Mouse (Mus musculus): ENCODE measurements around the gene Gm7951. TPM values are rescaled to one million over a fixed set of nuclear protein-coding genes. Genes with fewer than 3 reads are reported as not detected.
"Not testable (repeated sequence)": the region's sequence is repeated elsewhere in the genome, so short reads cannot be mapped to it uniquely, and the experiment has no call there.

Gm7951 gene
- not detected in 2 replicates for polyA plus RNA-seq (2015; fragmentation: Nextera tagmentation; extraction: Ambion mirVana)

GRCm38 (mm10) chr14:42117269-42117668 lies at the start of gene Gm7951:
Gm7951 (minus strand) TSS chr14:42117369.
- H3K36me3 ChIP-seq; ATAC-seq (ENCODE audit: low FRiP score); H3K4me1 ChIP-seq; H3K27me3 ChIP-seq (replicated peaks); H3K4me3 ChIP-seq (replicated peaks); H3K4me2 ChIP-seq; H3K27ac ChIP-seq (replicated peaks); H3K9ac ChIP-seq (replicated peaks); H3K9me3 ChIP-seq (replicated peaks): not testable (repeated sequence)
- 67% methylated on average over 1 of the region's 2 CpGs for WGBS

GRCm38 (mm10) chr14:42162522-42162921 lies 45.4 kb upstream of the Gm7951 start, which contains the start of gene Gm17027:
Gm17027 (minus strand) TSS chr14:42162622.
- not testable (repeated sequence) for ATAC-seq (ENCODE audit: low FRiP score); H3K4me3 ChIP-seq (replicated peaks); H3K4me1 ChIP-seq; H3K9me3 ChIP-seq (replicated peaks); H3K27me3 ChIP-seq (replicated peaks); H3K4me2 ChIP-seq; H3K36me3 ChIP-seq; H3K27ac ChIP-seq (replicated peaks); H3K9ac ChIP-seq (replicated peaks)
- WGBS: 80% methylated on average over 1 of the region's 2 CpGs

- H3K9me3 ChIP-seq (replicated peaks); H3K4me2 ChIP-seq; H3K4me3 ChIP-seq (replicated peaks); H3K4me1 ChIP-seq; H3K27me3 ChIP-seq (replicated peaks); ATAC-seq (ENCODE audit: low FRiP score); H3K9ac ChIP-seq (replicated peaks); H3K27ac ChIP-seq (replicated peaks); H3K36me3 ChIP-seq: not testable (repeated sequence)
- WGBS: 78% methylated on average over 7 of the region's 8 CpGs
These were observed 17.4 kb upstream of the Gm7951 start for GRCm38 (mm10) chr14:42134571-42134970.

GRCm38 (mm10) chr14:42133806-42134205 lies 16.6 kb upstream of the Gm7951 start:
- not testable (repeated sequence) for H3K9ac ChIP-seq (replicated peaks); H3K4me2 ChIP-seq
- WGBS: 63% methylated on average over 10 of the region's 14 CpGs

More at GRCm38 (mm10) chr14:42133806-42134205, 16.6 kb upstream of the Gm7951 start:
- H3K36me3 ChIP-seq; H3K4me1 ChIP-seq; H3K27me3 ChIP-seq (replicated peaks); ATAC-seq (ENCODE audit: low FRiP score); H3K9me3 ChIP-seq (replicated peaks); H3K27ac ChIP-seq (replicated peaks); H3K4me3 ChIP-seq (replicated peaks): not testable (repeated sequence)

Other genes starting within 250 kb of the Gm7951 start
- not detected in 2 replicates for gene Gm7980, start 210.1 kb downstream of the Gm7951 start, polyA plus RNA-seq (2015; fragmentation: Nextera tagmentation; extraction: Ambion mirVana)
- gene 1700049E17Rik1, start 192.4 kb downstream of the Gm7951 start, polyA plus RNA-seq (2015; fragmentation: Nextera tagmentation; extraction: Ambion mirVana): not detected in 2 replicates
- gene 1700024B05Rik, start 173.4 kb downstream of the Gm7951 start, polyA plus RNA-seq (2015; fragmentation: Nextera tagmentation; extraction: Ambion mirVana): not detected in 2 replicates
- not detected in 2 replicates for gene Gm6401, start 149.4 kb downstream of the Gm7951 start, polyA plus RNA-seq (2015; fragmentation: Nextera tagmentation; extraction: Ambion mirVana)
- gene Gm3543, start 134.0 kb downstream of the Gm7951 start, polyA plus RNA-seq (2015; fragmentation: Nextera tagmentation; extraction: Ambion mirVana): not detected in 2 replicates
- not detected in 2 replicates for gene Gm17027, start 45.3 kb upstream of the Gm7951 start, polyA plus RNA-seq (2015; fragmentation: Nextera tagmentation; extraction: Ambion mirVana)
- not detected in 2 replicates for gene Gm3573, start 73.4 kb upstream of the Gm7951 start, polyA plus RNA-seq (2015; fragmentation: Nextera tagmentation; extraction: Ambion mirVana)
- not detected in 2 replicates for gene Gm17026, start 142.7 kb upstream of the Gm7951 start, polyA plus RNA-seq (2015; fragmentation: Nextera tagmentation; extraction: Ambion mirVana)
- not detected in 2 replicates for gene Gm9611, start 180.0 kb upstream of the Gm7951 start, polyA plus RNA-seq (2015; fragmentation: Nextera tagmentation; extraction: Ambion mirVana)
- gene Gm7995, start 192.8 kb upstream of the Gm7951 start, polyA plus RNA-seq (2015; fragmentation: Nextera tagmentation; extraction: Ambion mirVana): not detected in 2 replicates

All from neural tube, embryonic 15.5 days (tissue).